Mouse (Mus musculus) splenic B cell, adult 2 months (primary cell): ENCODE results near the gene Cdk5rap2.

Experiments
- DNase-seq: peaks from one replicate; pipeline ENCODE4 v3.0.0-alpha.2; 2011; ENCODE audit warnings: low read depth, low spot score
- H3K27me3 ChIP-seq: 2 replicates; pipeline ENCODE4 v1.6.1; 2012; ENCODE audit warnings: mild to moderate bottlenecking, low read length, moderate library complexity, mixed read lengths; ENCODE audit not compliant: control insufficient read depth, poor library complexity, insufficient read depth, severe bottlenecking
- H3K36me3 ChIP-seq: 2 replicates; pipeline ENCODE4 v1.6.1; 2012; ENCODE audit warnings: mild to moderate bottlenecking, low read length, moderate library complexity, mixed read lengths; ENCODE audit not compliant: control insufficient read depth, poor library complexity, insufficient read depth, severe bottlenecking

Cdk5rap2 gene

DNA sequence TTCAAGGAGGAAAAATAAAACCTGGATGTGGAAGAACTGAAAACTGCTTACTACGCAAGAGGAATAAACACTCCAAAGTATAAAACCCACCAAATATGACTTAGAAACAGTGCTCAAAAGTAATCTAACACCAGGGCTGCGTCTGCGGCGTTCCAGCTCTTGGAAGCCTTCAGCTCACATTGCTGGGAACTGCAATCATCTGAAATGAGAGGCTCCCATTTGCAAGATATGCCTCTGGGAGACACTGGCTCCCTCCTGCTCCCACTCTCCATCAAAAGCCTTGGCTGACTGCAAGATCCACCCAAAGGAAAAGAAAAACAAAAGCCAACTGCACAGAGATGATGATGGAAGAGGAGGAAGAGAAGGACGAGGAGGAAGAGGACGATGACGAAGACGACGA, 19.2 kb downstream of the Cdk5rap2 start:
- H3K27me3 ChIP-seq, result no peaks in the 10 kb centered on the region
- no peak for DNase-seq
- peaks cover 4% of the 10 kb centered on the region for H3K36me3 ChIP-seq

DNA sequence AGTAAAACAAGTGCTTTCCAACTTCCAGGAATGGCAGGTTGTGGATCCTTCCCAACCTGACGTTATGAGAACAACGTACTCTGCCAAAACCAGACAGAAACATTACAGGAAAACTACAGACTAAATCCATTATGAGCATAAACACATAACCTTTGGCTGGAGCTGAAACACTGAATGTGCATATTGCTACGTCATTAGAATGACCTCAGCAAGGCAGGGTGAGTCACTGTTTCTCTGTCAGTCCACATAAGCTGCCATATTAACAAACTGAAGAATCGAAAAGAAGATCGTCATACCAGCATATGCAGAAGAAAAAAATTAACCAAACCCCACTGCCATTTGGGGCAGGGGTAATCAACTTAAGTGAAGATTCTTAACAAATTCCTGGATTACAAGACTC, 24.0 kb downstream of the Cdk5rap2 start:
- no peak for DNase-seq
- Histone ChIP-seq H3K36me3 (peaks cover 4% of the 10 kb centered on the region), H3K27me3 (no peaks in the 10 kb centered on the region)

DNA sequence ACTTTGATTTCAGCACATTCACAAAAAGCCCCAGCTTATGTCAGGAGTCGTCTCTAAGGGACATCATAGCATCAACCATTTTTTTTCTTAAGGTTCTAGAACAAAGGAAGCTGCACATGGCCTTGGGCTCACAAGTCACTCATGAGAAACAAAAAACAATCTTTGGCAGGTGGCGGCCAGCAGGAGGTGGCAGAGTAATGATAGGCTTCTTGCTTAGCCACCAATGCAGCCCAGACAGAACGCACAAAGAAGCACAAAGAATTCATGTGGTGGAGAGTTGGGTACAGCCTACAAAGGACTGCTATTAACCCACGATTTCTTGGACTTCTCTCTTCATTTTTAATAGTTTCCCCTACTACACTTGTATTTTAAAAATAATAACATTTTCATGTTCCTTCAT, 32.9 kb downstream of the Cdk5rap2 start:
- DNase-seq, result no peak
- Histone ChIP-seq H3K36me3 (no peaks in the 10 kb centered on the region), H3K27me3 (no peaks in the 10 kb centered on the region)

DNA sequence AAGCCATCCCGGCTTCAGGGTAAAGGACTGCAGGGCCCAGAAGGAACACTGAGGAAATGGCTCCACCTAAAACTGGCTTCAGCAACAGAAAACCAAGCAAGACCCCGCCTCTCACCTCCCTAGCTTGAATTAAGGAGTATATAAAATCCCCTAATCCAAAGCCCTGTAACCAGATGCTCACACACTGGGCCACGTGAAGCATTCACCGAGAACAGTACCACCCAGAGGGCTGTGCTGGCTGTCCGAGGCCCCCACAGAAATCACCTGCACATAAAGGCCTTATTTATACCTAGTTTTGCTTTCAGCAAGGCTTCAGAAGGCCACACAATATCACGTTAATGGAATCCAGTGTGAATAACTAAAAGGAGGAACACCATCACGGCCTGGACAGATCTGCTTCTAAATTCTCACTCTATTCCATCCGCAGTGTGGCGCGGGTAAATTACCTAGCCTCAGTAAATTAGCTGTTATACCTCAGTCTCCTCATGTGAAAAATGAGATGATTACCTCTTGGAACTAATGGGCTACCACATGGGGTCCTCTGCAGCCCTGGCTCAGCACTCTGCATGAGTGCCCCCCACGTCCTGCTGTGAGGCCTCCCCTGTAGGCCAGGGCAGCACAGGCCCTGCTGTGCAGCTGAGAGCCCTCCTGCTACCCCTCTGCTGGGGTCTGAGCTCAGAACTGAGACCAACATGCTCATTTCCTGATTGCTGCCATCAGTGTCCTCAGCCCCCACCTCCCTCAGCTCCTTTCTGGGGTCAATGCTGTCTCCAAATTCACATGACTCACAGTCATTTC, 45.0 kb downstream of the Cdk5rap2 start:
- H3K36me3 ChIP-seq, result peaks cover 2% of the 10 kb centered on the region; the same call in 1 of the 2 replicates
- no peaks in the 10 kb centered on the region for H3K27me3 ChIP-seq
- no peak for DNase-seq

DNA sequence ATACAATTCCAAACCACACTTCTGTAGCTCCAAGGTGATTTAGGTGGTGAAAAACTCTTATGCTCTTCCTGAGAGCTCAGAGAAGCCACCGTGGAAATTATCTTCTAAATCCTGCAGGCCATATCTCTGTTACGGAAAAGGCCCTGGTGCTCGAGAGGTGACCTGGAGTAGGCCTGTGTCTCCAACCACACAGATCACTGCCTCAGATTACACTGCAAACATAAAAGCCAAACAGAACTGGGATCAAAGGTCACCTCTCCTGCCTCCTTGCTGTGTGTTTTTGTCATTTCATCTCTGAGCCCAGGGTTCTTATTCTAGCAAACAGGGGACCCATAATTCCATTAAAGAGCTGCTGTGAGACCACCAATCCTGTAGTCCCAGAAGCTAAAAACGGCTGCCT, 48.9 kb downstream of the Cdk5rap2 start:
- peaks cover 3% of the 10 kb centered on the region; the same call in 1 of the 2 replicates for H3K36me3 ChIP-seq
- H3K27me3 ChIP-seq, result no peaks in the 10 kb centered on the region
- DNase-seq, result no peak

DNA sequence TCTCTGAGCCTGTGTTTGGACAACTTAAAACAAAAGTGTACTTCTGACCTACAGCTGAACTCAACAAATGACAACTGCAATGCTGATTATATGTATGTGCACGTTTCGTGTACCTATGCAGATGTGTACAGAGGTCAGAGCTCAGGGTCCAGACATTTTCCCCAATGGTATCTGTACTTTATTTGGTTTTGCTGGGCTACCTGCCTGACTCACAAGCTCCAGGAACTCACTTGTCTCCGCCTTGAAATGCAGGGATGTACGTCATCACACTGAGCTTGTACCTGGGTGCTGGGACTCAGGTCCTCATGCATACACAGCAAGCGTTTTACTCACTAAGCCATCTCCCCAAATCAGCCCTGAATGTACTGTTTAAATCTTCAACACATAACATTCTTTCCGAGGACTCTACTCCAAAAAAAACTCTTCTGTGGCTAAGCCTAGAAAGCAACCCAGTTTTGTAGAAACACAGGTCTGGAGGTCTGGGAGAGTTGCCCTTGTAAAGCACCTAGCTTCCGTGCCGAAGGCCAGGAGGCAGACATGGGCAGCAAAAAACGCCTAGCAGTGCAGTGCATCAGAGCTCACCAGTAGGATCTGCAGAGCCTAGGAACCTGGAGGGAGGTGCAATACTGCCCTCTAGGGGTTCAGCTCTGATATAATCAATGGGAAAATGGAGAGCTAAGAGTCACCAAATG, 54.4 kb downstream of the Cdk5rap2 start:
- Histone ChIP-seq H3K27me3 (no peaks in the 10 kb centered on the region), H3K36me3 (peaks cover 2% of the 10 kb centered on the region)
- DNase-seq, result peak; percentile 71

DNA sequence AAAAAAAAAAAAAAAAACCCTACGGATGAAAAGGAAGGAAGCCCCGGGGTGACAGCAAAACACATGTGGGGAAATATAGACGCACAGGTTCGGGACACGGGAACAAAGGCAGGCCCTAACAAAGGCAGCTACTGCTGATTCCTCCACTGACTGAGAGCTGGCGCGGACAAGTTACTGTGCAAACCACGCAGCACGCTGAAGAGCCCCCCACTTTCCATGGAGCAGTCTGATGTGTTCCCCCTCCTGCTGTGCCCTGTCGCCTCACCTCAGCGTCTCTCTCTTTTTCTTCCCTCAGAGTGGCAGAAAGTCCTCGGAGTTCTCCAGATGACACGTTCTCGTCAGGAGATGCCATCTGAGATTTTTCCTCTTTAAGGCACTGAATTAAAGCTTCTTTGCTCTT, 55.8 kb downstream of the Cdk5rap2 start:
- DNase-seq, result no peak
- peaks cover 3% of the 10 kb centered on the region for H3K36me3 ChIP-seq
- no peaks in the 10 kb centered on the region for H3K27me3 ChIP-seq

DNA sequence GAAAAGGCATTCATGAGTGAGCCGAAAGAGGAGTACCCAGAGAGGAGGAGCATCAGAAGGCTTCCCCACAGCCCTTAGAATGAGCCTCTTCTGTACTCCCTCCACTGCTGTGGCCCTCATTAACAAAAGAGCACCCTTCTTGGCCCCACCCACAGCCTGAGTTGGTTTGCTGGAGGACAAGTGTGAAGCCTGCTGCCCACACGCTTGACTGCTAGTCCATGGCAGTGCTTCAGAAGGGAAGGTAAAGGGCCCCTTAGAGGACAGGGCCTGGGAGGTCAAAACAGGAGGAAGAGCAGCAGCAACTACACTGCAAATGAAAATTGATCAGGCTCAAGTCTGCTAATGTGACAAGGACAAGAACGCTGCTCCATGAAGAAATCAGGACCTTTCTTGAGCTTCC, 56.6 kb downstream of the Cdk5rap2 start:
- Histone ChIP-seq H3K27me3 (no peaks in the 10 kb centered on the region), H3K36me3 (peaks cover 3% of the 10 kb centered on the region)
- no peak for DNase-seq

DNA sequence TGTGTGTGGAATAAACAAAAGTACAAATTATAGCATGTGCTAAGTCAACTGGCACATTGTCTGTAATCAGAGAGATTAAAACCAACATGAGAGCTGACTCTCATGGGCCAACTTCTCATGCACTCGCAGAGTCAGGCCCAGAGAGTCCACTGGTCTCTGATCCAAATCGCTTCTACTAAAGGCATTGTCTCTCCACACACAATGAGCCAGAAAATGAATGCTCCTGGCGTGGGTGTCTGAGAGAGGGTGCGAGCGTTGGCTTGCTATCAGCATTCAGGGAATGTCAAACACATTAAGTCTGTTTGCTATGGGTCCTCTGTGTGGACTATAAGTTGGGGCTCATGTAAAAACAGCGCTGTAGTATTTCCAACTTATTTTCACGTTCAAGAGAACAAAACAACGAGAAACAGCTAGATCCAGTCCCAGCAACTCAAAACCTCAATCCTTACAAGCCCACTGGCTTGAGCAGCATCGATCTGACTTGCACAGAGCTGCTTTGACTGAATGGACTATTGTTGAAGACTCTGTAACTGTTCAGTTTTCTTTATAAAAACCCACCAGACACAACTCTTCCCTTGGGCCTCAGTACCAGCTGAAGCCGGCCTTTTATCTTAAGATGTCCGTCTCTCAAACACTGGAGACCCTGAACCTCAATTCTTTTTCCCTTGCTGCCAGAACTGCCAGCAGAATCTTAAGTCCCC, 74.6 kb downstream of the Cdk5rap2 start:
- no peaks in the 10 kb centered on the region for H3K27me3 ChIP-seq
- peaks cover 3% of the 10 kb centered on the region; the same call in 1 of the 2 replicates for H3K36me3 ChIP-seq
- DNase-seq, result no peak

DNA sequence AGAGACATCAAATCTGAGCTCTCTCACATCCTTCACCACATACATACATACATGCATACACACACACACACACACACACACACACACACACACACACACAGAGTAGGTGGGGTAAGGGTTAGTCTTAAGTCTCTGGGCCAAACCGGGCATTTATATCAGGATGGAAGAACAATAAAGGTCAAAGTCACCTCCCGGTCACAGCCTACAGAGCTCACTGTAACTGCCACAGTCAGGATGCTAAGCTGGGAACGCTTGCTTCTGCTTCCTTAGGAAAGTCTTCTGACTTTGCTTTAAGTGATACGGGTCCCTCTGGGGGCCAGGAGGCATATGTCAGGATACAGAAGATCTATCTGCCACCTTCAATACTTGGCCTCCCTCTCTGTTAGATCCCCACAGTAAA, 75.2 kb downstream of the Cdk5rap2 start:
- Histone ChIP-seq H3K36me3 (peaks cover 3% of the 10 kb centered on the region; the same call in 1 of the 2 replicates), H3K27me3 (no peaks in the 10 kb centered on the region)
- no peak for DNase-seq

DNA sequence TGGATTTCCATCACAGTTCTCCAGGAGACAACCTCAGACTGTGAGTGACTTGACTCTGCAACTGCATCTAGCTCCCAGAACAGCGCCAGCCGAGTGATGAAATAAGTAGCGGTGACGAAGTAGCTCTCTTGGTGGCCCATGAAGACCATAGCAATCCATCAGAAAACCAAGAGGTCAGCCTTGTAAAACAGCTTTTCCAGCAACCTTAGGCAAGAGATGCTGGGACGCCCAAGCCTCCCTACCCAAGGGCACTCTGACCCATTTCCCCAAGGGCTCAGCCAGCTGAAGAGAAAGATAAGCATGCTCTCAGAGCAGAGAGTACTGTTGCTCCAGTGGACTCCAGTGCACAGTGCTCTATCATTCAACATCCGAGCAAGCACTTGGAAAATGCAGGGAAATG, 77.3 kb downstream of the Cdk5rap2 start:
- Histone ChIP-seq H3K27me3 (no peaks in the 10 kb centered on the region), H3K36me3 (peaks cover 1% of the 10 kb centered on the region; the same call in 1 of the 2 replicates)
- no peak for DNase-seq

DNA sequence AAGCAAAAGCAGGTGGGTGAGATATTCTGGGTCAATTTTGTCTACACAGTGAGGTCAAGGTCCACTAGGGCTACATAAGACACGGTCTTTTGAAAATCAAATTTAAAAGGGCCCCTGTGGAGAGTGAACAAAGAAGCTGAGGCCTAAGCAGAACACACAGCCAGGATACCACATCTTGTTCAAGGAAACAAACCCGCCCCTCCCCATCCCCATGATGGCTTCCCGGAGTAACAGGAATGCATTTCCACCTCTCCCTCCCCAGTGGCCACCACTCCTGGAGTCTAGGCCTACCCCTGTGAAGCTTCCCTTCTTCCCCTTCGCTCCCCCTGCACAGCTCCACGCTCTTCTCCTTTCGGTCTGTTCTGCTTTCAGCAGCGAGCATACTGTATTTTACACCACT, 77.7 kb downstream of the Cdk5rap2 start:
- Histone ChIP-seq H3K36me3 (no peaks in the 10 kb centered on the region; the same call in 1 of the 2 replicates), H3K27me3 (no peaks in the 10 kb centered on the region)
- DNase-seq, result no peak

DNA sequence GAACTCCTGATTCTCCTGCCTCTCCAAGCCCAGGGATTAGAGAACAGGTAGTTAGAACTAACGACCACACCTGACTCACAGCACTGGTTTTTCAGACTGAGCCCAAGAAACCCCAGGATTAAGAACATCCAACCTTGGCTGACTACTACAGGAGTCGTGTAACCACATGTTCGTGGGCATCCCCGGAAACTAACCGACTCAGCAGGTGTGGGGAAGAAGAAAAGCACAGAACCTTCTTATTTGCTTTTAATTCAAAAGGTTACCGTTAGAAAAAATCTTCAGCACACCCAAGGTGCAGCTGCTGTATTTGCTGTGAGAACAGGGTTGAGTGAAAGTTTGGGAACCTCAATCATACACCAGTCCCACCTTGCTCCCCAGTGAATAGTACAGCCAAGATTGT, 79.1 kb downstream of the Cdk5rap2 start:
- H3K36me3 ChIP-seq, result no peaks in the 10 kb centered on the region; the same call in 1 of the 2 replicates
- DNase-seq, result no peak
- H3K27me3 ChIP-seq, result no peaks in the 10 kb centered on the region

DNA sequence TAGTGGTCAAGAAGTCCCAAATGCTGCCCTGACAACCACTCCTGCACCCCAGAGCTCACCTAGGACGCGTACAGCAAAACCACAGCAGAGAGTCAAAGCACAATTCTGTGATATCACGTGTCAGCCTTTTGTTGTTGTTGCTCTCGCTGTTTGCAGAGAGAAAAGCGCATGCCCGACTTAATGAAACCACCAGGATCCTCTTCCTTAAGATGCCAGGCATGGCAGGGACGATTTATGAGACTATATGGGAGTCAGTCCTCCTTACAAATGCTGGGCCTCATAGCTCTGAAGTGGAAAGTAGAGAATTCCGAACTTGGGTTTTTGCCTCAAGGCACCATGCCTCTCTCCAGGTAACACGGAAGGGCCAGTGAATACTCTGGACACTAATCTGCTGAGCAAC, 82.2 kb downstream of the Cdk5rap2 start:
- DNase-seq, result no peak
- H3K27me3 ChIP-seq, result no peaks in the 10 kb centered on the region
- 0 out of 2 replicates have a peak, but pooled peaks cover 3% of the 10 kb centered on the region for H3K36me3 ChIP-seq

DNA sequence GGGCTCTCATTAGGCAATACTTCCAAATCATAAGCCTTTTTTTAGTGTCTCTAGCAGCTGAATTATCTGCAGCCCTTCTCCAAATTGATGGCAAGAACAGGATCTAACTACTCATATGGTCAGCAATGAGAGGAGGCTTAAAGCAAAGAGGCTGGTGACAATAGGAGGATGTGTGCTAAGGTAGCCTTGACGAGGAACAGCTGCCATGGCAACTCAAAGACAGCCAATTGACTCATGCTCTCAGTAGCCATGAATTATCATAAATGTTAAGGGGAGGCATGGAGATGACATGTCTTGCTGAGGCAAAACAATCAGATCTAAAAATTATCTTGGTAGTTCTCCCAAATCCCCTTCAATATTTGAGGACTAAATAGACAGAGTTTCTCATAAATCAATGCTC, 82.8 kb downstream of the Cdk5rap2 start:
- no peak for DNase-seq

More for the DNA sequence above, 82.8 kb downstream of the Cdk5rap2 start:
- Histone ChIP-seq H3K36me3 (0 out of 2 replicates have a peak, but pooled peaks cover 3% of the 10 kb centered on the region), H3K27me3 (no peaks in the 10 kb centered on the region)
